Mouse (Mus musculus) gastrocnemius, adult 18-20 months (tissue): ENCODE measurements around the gene Pfdn6. TPM values are rescaled to one million over a fixed set of nuclear protein-coding genes. Genes with fewer than 3 reads are reported as not detected.

Source experiments
- DNase-seq: peaks from one replicate; pipeline ENCODE4 v3.0.0; 2021; ENCODE audit warnings: low spot score
- total RNA-seq, 2 experiments: library from RNA; stranded (reverse); gene quantifications; 2 replicates each; pipeline ENCODE4 v1.2.3; 2021

Gene Pfdn6
- total RNA-seq, 2 experiments from 2014 or later = 64.8 to 68.8 TPM

GRCm38 (mm10) chr17:33932970-33933369, 7.2 kb downstream of the Pfdn6 start:
- no peak for DNase-seq

- DNase-seq = no peak
Measured at GRCm38 (mm10) chr17:33932448-33932847, 7.7 kb downstream of the Pfdn6 start.

- no peak for DNase-seq
Measured at GRCm38 (mm10) chr17:33931947-33932346, 8.2 kb downstream of the Pfdn6 start.

DNA sequence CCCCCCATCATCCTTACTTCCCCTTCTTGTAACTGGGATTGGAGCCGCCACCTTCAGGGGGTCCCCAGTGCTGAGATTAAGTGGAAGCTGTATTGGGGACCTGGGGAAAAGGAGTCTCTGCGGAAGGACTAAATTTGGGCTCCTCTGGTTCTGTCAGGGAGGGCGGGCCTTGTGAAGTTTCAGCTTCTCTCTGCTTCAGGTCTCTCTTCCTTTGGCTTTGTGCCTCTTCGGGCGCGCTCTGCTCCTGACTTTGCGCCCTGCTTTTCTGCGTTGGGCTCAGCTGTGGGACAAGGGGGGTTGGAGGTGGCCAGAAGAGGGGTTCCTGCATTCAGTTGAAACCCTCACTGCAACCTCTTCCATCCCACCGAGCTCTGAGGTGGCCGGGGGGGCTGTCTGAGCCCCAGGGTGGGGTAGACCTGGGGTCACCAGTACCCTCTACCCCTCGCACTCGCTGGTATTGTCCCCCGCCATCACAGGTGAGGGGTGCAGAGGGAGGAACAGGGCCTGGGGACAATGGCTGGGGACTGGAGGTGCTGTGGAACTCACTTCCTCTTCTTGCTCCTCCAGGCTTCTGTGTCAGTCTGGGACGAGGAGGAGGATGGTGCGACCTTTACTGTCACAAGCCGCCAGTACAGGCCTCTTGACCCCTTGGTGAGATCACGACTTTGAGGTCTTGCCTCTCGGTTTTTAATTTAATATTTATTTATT, 8.8 kb downstream of the Pfdn6 start:
- DNase-seq = no peak

GRCm38 (mm10) chr17:33930280-33931158, 9.6 kb downstream of the Pfdn6 start:
- DNase-seq = peak; percentile 53

DNA sequence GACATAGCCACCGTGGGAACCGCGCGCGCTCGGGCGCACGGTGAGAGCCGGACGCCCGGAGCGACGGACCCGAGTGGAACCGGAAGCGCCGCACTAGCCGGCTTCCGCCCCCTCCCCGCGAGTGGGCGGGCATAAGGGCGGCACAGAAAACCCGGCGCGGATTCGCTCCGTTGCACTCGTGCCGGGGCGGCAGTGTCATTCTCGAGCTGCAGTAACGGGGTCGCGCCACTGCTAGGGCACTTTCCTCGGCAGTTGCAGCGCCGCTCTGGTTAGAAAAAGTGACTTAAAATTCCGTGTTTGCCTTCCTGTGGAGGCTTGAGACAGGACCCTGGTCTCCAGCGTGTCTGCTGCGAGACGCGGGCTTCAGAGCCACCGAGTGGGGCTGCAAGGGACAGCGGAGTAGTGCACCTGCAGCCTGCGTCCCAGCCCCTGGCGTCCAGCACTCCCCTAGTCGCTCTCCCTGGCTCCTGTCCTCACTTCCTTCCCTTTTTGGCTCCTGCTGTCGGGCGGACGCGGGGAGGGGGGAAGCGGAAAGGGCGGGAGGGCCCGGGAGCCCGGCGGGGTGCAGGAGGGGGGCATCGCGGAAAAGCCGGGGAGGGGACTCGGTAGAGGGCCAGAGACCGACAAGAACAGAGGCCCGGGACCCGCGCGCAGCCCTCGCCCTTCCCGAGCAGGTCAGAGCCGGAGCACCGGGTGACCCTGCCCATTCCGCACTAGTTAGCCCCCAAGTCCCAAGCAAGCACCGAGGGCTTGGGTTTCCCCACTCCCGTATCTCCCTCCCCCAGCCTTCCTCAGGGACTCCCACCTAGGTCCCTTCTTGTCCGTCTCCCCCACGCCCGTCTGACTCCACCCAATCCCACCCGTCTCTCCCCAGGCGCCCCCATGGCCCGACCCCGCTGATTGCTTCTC, 10.5 kb downstream of the Pfdn6 start, which contains the start of gene Rgl2:
Rgl2 (plus strand) TSS at position 173 of the 909 bp plus-strand sequence.
- DNase-seq = peak; percentile 92

- DNase-seq = no peak
Measured at GRCm38 (mm10) chr17:33928251-33928947, 11.7 kb downstream of the Pfdn6 start.

- no peak for DNase-seq
Measured at GRCm38 (mm10) chr17:33926207-33926932, 13.8 kb downstream of the Pfdn6 start.

GRCm38 (mm10) chr17:33925406-33926116, 14.6 kb downstream of the Pfdn6 start:
- no peak for DNase-seq

DNA sequence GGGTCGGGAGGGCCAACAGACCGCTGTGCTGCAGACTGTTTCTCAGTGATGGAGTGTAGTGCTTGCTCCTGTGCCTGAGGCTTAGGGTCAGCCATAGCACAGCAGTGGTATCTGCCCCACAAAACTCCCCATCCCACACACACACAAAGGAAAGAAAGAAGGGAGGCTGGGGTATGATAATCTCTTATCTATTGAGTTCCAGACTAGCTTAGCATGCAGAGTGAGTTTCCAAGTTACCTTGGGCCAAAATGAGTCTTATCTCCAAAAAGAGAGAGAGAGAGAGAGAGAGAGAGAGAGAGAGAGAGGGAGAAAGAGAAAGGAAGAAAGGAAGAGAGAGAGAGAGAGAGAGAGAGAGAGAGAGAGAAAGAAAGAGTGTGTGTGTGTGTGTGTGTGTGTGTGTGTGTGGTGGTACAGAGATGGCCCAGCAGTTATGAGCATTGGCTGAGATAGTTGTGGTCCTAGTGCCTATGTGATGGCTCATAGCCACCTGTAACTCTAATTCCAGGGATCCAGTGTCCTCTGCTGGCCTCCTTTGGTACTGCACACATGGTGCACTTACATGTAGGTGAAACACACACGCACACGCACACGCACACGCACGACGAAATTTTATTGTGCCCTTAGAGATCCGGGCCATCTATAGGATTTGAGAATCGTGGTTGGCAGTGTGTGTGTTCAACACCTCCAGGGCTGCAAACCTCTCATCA, 15.4 kb downstream of the Pfdn6 start:
- DNase-seq = no peak

- DNase-seq = no peak
Measured at GRCm38 (mm10) chr17:33921361-33921760, 18.8 kb downstream of the Pfdn6 start.

- peak; percentile 84 for DNase-seq
Measured at GRCm38 (mm10) chr17:33920282-33921097, 19.7 kb downstream of the Pfdn6 start.

GRCm38 (mm10) chr17:33919351-33920281, 20.5 kb downstream of the Pfdn6 start:
- peak; percentile 84 for DNase-seq

DNA sequence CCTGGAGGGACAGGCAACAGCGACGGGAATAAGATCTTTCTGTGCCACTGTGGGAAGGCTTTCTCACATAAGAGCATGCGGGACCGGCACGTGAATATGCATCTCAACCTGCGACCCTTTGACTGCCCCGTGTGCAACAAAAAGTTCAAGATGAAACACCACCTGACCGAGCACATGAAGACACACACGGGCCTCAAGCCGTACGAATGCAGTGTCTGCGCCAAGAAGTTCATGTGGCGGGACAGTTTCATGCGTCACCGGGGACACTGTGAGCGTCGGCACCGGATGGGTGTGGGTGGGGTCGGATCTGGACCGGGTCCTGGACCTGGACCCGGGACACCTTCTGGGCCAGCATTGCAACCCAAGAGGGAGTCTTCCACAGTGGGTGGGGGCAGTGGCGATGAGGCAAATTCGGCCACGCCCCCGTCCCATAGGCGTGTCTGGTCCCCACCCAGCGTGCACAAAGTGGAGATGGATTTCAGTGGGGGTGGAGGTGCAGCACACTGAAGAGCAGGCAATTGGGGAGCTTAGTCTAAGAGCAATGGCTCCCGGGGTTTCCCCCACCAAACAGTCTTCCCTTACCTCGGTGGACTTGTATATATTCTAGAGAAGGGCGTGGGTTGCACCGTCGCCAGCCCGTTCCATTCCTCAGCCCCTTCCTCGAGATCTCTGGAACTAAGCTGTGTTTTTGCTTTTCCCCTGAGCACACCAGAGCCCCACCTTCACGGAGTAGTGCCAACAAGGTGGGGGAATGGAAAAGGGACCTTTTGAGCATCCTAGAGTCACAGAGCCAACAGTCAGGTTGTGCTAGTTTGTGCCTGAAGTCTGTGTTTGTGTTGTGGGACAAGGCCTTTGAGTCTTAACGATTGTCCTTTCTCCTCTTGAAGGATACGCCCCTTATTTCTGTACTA, 21.6 kb downstream of the Pfdn6 start:
- DNase-seq = peak; percentile 55

- no peak for DNase-seq
Measured at GRCm38 (mm10) chr17:33917656-33918292, 22.4 kb downstream of the Pfdn6 start.
